Mouse (Mus musculus) midbrain, embryonic 11.5 days (tissue): ENCODE data around the gene Mmachc. TPM values are rescaled to one million over a fixed set of nuclear protein-coding genes. Genes with fewer than 3 reads are reported as not detected.
A peak's percentile ranks its signal among the peaks of the same experiment; 100 is the strongest.

ENCODE experiments used
- ATAC-seq: fragments of 200-750 bp; cut with Nextera tagmentation; 2 replicates; pipeline ENCODE4 v1.8.0; 2017; ENCODE audit warnings: moderate TSS enrichment, moderate library complexity; ENCODE audit not compliant: low FRiP score
- DNase-seq: peaks from one replicate; pipeline ENCODE4 v3.0.0; 2015; ENCODE audit warnings: low spot score; ENCODE audit errors: missing footprints
- H3K27ac ChIP-seq: fragments of 300-500 bp; sonication (generic); 2 replicates; pipeline ENCODE4 v1.5.1; 2014; ENCODE audit warnings: low read depth, low read length
- H3K27me3 ChIP-seq: fragments of 300-500 bp; sonication (generic); 2 replicates; pipeline ENCODE4 v1.6.1; 2014; ENCODE audit warnings: mild to moderate bottlenecking, low read length, moderate library complexity, mixed read lengths; ENCODE audit not compliant: control insufficient read depth, insufficient read depth
- H3K36me3 ChIP-seq: fragments of 300-500 bp; sonication (generic); 2 replicates; pipeline ENCODE4 v1.6.1; 2014; ENCODE audit warnings: mild to moderate bottlenecking, low read length, moderate library complexity, mixed read lengths; ENCODE audit not compliant: control insufficient read depth, insufficient read depth
- H3K4me1 ChIP-seq: fragments of 300-500 bp; sonication (generic); 2 replicates; pipeline ENCODE4 v1.6.1; 2014; ENCODE audit warnings: low read length; ENCODE audit not compliant: control insufficient read depth, insufficient read depth
- H3K4me2 ChIP-seq: fragments of 300-500 bp; sonication (generic); 2 replicates; pipeline ENCODE4 v1.6.1; 2014; ENCODE audit warnings: mild to moderate bottlenecking, moderate library complexity
- H3K4me3 ChIP-seq: fragments of 300-500 bp; sonication (generic); 2 replicates; pipeline ENCODE4 v1.5.1; 2014; ENCODE audit warnings: low read depth, low read length
- H3K9ac ChIP-seq: fragments of 300-500 bp; sonication (generic); 2 replicates; pipeline ENCODE4 v1.6.1; 2014; ENCODE audit warnings: low read length
- H3K9me3 ChIP-seq: fragments of 300-500 bp; sonication (generic); 2 replicates; pipeline ENCODE4 v1.6.1; 2016; ENCODE audit warnings: low read length; ENCODE audit not compliant: control insufficient read depth
- WGBS: fragments of 180-500 bp; shearing (Covaris S2); extraction: QIAGEN DNeasy Blood & Tissue Kit; methylation state at CpG from one replicate; pipeline ENCODE4 v1.1.7; 2014; 5-methylcytosine and 5-hydroxymethylcytosine counted together
- polyA plus RNA-seq: library from polyadenylated mRNA; unstranded; fragments of >200 nt; fragmentation: Nextera tagmentation; extraction: Ambion mirVana; gene quantifications from 2 replicates; pipeline ENCODE4 v1.2.1, GENCODE M21; 2014

Mmachc gene
- polyA plus RNA-seq = 23.6 and 28.0 TPM in 2 replicates

DNA sequence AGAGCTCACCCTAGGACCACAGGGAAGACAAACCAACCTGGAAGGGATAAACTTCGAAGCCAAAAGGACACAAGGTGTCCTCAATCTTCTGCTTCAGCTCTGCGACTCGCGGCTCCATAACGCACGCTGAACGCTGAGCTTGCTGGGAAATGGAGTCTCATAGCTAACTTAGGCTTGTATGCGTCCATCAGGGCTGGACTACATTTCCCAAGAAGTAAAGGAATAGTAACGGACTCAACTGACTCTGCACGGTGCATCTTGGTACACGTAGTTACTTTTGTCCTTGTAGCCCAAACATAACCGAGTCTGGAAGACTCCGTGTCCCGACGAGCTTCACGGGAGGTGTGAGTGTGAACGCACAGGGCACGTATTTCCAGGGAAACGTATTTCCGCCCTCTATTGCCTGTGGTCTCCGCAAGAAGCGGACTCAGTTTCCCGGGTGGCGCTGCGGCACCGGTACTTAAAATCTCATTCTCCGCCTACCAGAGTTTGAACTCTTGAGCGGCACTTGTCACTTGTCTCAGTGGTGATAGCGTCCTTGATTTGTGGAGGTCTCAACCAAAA lies at the start of gene Mmachc, which contains the start of gene Ccdc163:
TSS of gene Mmachc (minus strand) at position 206 of the 564 bp plus-strand sequence.
TSS of gene Ccdc163 (plus strand) at position 309 of the 564 bp plus-strand sequence.
- Histone ChIP-seq H3K27ac (no peak within 1 kb of the TSS), H3K36me3 (no peaks in the 10 kb centered on the region), H3K4me2 (peak within 1 kb of the TSS; percentile 85), H3K4me1 (peaks cover 8% of the 10 kb centered on the region), H3K9ac (peak within 1 kb of the TSS; percentile 76), H3K4me3 (peak within 1 kb of the TSS; percentile 40), H3K9me3 (no peaks in the 10 kb centered on the region), H3K27me3 (no peaks in the 10 kb centered on the region)
- under 1% methylated on average over 29 of the region's 29 CpGs for WGBS
- peak; percentile 96 for DNase-seq
- peak; percentile 99 for ATAC-seq

DNA sequence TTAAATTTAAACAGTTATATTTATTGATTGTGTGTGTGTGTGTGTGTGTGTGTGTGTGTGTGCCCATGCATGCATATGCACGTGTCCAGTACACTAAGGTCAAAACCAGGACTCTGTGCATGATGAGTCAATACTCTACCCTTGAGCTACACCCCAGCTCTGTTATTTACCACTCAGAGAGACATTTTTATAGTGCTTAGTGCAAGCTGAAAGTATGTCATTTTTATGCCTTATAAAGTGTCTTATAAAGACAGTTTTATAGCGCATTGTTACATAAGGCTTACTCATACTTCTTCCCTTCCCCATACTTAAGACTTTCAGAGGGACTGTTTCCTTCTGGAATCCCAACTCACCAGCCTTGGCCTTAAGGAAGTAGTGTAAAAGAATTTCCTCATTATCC lies 41.5 kb upstream of the Mmachc start:
- no peak for ATAC-seq
- DNase-seq = no peak
- Histone ChIP-seq H3K9ac (no peak overlapping the region), H3K4me3 (no peak overlapping the region), H3K27me3 (no peaks in the 10 kb centered on the region), H3K4me1 (no peaks in the 10 kb centered on the region), H3K9me3 (no peaks in the 10 kb centered on the region), H3K4me2 (no peak overlapping the region), H3K36me3 (no peaks in the 10 kb centered on the region), H3K27ac (no peak overlapping the region)
- 95% methylated on average over 2 of the region's 2 CpGs for WGBS

DNA sequence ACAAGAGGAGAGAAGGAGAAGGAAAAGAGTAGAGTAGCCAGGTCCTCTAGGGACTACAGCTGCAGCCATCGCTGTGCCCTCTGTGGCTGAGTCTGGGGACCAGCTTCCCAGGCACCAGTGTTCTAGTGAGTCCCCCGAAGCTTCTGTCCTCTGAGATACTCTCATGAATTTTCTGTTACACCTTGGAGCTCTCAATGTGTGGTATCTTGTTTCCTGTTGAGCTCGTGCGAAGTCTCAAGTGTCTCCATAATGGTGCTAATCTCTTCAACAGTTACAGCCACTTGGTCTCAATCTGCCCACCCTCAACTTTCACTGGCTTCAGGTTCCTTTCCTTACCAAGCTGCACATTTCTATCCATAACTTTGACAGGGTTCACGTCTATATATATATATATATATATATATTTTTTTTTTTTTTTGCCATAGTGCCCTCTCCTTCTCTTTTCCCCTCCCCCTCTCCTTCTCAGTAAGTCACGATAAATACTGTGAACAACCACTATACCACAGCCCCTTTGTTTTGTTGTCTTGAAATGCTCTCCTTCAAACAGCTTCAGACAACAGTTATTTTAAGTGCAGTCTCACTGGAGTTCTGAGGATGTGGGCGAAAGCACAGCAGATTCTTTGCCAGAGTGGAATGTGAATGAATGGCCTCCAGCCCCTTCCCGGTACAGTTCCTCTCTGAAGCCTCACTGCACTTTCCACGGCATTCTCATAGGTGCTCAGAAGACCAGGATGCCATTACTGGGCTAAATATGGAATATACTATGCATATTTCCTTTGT lies 31.0 kb upstream of the Mmachc start:
- Histone ChIP-seq H3K9me3 (no peaks in the 10 kb centered on the region), H3K27me3 (no peaks in the 10 kb centered on the region), H3K4me3 (no peak overlapping the region), H3K4me1 (no peaks in the 10 kb centered on the region), H3K4me2 (no peak overlapping the region), H3K27ac (no peak overlapping the region), H3K36me3 (no peaks in the 10 kb centered on the region), H3K9ac (no peak overlapping the region)
- DNase-seq = no peak
- 88% methylated on average over 9 of the region's 9 CpGs for WGBS
- no peak for ATAC-seq

DNA sequence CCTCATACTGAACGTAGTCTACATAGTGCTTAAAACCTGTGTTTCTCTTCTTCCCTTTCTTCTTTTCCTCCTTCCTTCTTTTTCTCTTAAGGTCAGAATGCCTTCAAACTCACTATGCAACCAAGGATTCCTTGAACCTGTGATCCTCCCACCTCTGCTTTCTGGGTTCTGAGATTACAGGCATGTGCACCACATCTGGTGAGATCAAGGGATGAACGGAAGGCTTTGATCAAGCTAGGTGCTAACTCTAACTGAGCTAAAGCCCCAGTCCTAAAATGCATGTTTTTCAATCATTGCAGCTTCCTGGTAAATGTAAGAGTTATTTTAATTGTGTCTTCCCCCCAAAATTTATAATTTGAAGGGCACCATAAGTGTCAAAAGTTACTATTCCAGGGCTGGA lies 26.8 kb upstream of the Mmachc start:
- Histone ChIP-seq H3K4me2 (no peak overlapping the region), H3K4me3 (no peak overlapping the region), H3K9ac (no peak overlapping the region), H3K4me1 (no peaks in the 10 kb centered on the region), H3K27me3 (no peaks in the 10 kb centered on the region), H3K27ac (no peak overlapping the region), H3K9me3 (no peaks in the 10 kb centered on the region), H3K36me3 (no peaks in the 10 kb centered on the region)
- WGBS = 84% methylated on average over 2 of the region's 2 CpGs
- DNase-seq (no peak), ATAC-seq (no peak)

DNA sequence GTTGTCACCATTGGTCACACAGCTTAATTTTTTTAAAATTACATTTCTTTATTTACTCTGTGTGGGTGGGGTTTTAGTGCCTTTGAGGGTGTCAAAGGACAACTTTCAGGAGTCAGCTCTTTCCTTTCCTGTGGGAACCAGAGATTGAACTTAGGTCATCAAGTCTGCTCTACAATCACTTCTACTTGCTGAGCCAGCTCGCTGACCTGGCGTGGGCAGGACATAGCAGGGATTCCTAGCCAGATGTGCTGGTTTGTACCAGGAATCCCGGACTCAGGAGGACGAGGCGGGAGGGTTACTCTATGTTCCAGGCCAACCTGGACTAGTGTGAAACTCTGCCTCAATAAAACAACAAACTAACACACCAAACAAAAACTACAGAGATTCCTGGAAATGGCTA lies 24.1 kb upstream of the Mmachc start:
- no peaks in the 10 kb centered on the region for H3K9me3 ChIP-seq
- no peak for ATAC-seq
- 89% methylated on average over 5 of the region's 5 CpGs for WGBS
- no peaks in the 10 kb centered on the region for H3K27me3 ChIP-seq
- no peak overlapping the region for H3K4me2 ChIP-seq
- H3K9ac ChIP-seq = no peak overlapping the region
- no peaks in the 10 kb centered on the region for H3K4me1 ChIP-seq
- no peak overlapping the region for H3K27ac ChIP-seq
- no peaks in the 10 kb centered on the region for H3K36me3 ChIP-seq
- no peak for DNase-seq
- H3K4me3 ChIP-seq = no peak overlapping the region

DNA sequence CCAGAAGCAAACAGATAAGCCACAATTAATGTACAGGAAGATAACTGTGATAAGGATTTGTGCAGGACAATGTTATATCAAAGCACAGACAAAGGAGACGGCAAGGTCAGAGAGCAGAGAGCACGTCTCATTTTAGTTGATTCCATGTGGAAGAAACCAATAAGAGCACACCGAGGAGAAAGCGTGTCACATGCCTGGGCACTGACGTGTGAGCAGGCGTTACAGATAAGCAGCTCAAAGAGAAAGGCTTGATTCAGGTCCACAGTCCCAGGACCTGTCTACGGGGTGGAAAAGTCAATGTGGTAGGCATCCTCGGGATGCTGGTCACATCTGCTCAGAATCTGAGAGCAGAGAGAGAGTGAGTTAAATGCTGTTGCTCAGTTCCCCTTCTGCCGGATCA lies 22.9 kb upstream of the Mmachc start:
- Histone ChIP-seq H3K27me3 (no peaks in the 10 kb centered on the region), H3K4me2 (no peak overlapping the region), H3K9me3 (no peaks in the 10 kb centered on the region), H3K9ac (no peak overlapping the region), H3K4me1 (no peaks in the 10 kb centered on the region), H3K36me3 (no peaks in the 10 kb centered on the region), H3K4me3 (no peak overlapping the region), H3K27ac (no peak overlapping the region)
- DNase-seq (no peak), ATAC-seq (no peak)
- WGBS = 86% methylated on average over 9 of the region's 9 CpGs

DNA sequence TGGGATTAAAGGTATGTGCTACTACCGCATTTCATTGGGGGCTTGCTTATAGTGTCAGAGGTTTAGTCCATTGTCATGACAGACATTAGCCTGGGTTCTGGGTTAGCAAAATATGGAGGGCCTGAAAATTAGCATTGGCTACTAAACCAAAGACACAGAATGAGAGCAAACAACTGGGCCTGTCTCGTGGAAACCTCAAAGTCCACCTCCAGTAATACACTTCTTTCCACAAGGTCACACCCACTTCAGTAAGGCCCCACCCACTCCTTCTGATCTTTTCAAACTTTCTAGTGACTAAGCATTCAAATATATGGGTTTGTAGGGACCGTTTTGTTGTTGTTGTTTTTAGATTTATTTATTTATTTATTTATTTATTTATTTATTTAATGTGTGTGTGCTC lies 21.3 kb upstream of the Mmachc start:
- no peaks in the 10 kb centered on the region for H3K27me3 ChIP-seq
- H3K4me1 ChIP-seq = no peaks in the 10 kb centered on the region
- no peak overlapping the region for H3K27ac ChIP-seq
- ATAC-seq (no peak), DNase-seq (no peak)
- no peaks in the 10 kb centered on the region for H3K9me3 ChIP-seq
- no peak overlapping the region for H3K4me3 ChIP-seq
- H3K4me2 ChIP-seq = no peak overlapping the region
- H3K9ac ChIP-seq = no peak overlapping the region
- 93% methylated on average over 3 of the region's 3 CpGs for WGBS
- no peaks in the 10 kb centered on the region for H3K36me3 ChIP-seq

DNA sequence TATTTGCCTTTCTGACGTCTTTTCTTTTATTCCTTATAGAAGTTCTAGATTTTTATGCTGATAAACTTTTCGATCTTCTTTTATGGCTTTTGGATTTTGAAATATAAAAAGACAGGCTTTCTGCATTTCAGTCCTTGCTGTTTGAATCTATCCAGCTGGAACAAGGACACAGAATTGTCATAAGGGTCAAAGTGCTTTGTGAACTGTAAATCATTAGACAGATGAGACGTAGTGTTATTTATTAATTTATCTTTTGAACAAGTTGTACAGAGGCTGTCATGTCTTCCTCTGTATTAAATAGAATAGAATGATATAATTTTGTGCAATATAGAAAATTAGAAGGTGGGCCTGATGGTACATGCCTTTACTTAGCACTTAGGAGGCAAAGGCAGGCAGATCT lies 19.2 kb upstream of the Mmachc start:
- Histone ChIP-seq H3K9ac (no peak overlapping the region), H3K4me3 (no peak overlapping the region), H3K9me3 (no peaks in the 10 kb centered on the region), H3K27ac (no peak overlapping the region), H3K27me3 (no peaks in the 10 kb centered on the region), H3K36me3 (no peaks in the 10 kb centered on the region), H3K4me1 (no peaks in the 10 kb centered on the region), H3K4me2 (no peak overlapping the region)
- WGBS = 83% methylated on average over 3 of the region's 3 CpGs
- no peak for DNase-seq
- no peak for ATAC-seq

DNA sequence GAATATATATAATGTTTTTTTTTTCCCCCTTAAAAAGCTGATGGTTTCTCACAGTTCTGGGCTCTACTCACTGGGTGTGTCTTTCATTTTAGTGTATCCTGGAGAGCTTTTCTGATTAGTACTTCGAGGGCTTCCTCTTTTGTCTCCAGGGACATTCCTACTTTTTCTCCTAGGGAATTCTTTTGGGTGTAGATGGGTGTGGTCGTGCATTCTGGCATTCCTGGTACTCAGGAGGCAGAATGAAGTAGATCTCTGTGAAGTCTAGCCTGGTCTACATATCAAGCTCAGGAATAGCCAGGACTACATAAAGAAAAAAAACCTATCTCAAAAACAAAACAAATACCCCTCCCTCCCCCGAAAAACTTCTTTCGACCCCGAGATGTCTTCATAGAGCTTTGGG lies 17.2 kb upstream of the Mmachc start:
- DNase-seq (no peak), ATAC-seq (no peak)
- Histone ChIP-seq H3K4me2 (no peak overlapping the region), H3K27ac (no peak overlapping the region), H3K36me3 (no peaks in the 10 kb centered on the region), H3K27me3 (0 out of 2 replicates have a peak, but pooled peaks cover 2% of the 10 kb centered on the region), H3K9me3 (no peaks in the 10 kb centered on the region), H3K4me3 (no peak overlapping the region), H3K9ac (no peak overlapping the region), H3K4me1 (peaks cover 5% of the 10 kb centered on the region; the same call in 1 of the 2 replicates)
- 90% methylated on average over 5 of the region's 5 CpGs for whole genome bisulfite sequencing
